ENCODE assay signal across 7 mouse cellular contexts in the genomic region with DNA sequence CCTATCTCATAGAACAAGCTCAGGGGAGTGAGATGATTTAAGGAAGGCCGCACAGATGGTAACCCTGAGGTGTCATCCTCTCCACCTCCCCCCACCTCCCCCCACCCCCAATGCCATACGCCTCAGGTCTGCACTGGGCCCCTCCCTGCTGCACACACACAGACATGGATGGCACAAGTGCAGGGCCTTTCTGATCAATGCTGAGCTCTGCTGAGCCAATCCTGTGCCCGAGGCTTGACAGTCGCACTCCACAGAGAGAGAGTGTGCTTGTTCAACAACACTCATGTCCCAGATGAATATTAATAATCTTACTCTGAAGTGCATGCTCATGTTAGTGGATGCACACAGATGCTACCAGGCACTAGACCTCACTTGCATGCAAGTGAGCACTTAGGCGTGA.
A peak's percentile ranks its signal among the peaks of the same experiment; 100 is the strongest.
DNase-seq lines count a peak whose midpoint lies in the region; ATAC-seq and TF ChIP-seq lines count a peak whose summit lies in the region.
"Not testable (repeated sequence)": the region's sequence is repeated elsewhere in the genome, so short reads cannot be mapped to it uniquely, and the experiment has no call there.

No protein-coding gene starts in this region.

- DNase-seq in cerebellum, adult 2 months; forebrain, embryonic 14.5 days (ENCODE audit: low spot score); hindbrain, postnatal 0 days (ENCODE audit: low spot score): not testable (repeated sequence)

- 0 out of 2 replicates have a peak, but pooled peaks have one; percentile 34 for ATAC-seq in forebrain, embryonic 14.5 days
- ATAC-seq in frontal cortex, adult (ENCODE audit: low TSS enrichment): 0 out of 2 replicates have a peak, but pooled peaks have one; percentile 14
- ATAC-seq in hindbrain, postnatal 0 days: peak; percentile 49; the same call in 1 of the 2 replicates
- peak; percentile 35 for ATAC-seq in midbrain, embryonic 12.5 days (ENCODE audit: low FRiP score, low read depth)
- ATAC-seq in midbrain, embryonic 15.5 days (replicated peaks): peak; percentile 41; the same call in 1 of the 2 replicates
- 0 out of 2 replicates have a peak, but pooled peaks have one; percentile 47 for ATAC-seq in neural tube, embryonic 13.5 days (ENCODE audit: low read depth)

- TF ChIP-seq POLR2A in cerebellum, adult 2 months (IDR thresholded peaks at IDR 0.05; ENCODE audit: borderline replicate concordance, insufficient read depth, low read length): not testable (repeated sequence)

- H3K36me3 ChIP-seq in forebrain, embryonic 14.5 days (ENCODE audit: control insufficient read depth, insufficient read depth, low read length); hindbrain, postnatal 0 days (ENCODE audit: insufficient read depth, low read length); midbrain, embryonic 12.5 days; midbrain, embryonic 15.5 days (replicated peaks); neural tube, embryonic 13.5 days: not testable (repeated sequence)

- H3K9me3 ChIP-seq in forebrain, embryonic 14.5 days (replicated peaks; ENCODE audit: control insufficient read depth, low read length); hindbrain, postnatal 0 days (ENCODE audit: low read length); midbrain, embryonic 12.5 days; midbrain, embryonic 15.5 days; neural tube, embryonic 13.5 days: not testable (repeated sequence)

- not testable (repeated sequence) for TF ChIP-seq CTCF in cerebellum, adult 2 months (IDR thresholded peaks at IDR 0.05; ENCODE audit: borderline replicate concordance, insufficient read depth, low read depth, low read length); hindbrain, postnatal 0 days (IDR thresholded peaks at IDR 0.05; ENCODE audit: low read depth)

- H3K4me1 ChIP-seq in cerebellum, adult 2 months (ENCODE audit: control insufficient read depth, insufficient read depth, low read length): peaks cover 33% of the 10 kb centered on the region
- H3K4me1 ChIP-seq in forebrain, embryonic 14.5 days (ENCODE audit: control insufficient read depth, insufficient read depth, low read length); hindbrain, postnatal 0 days (ENCODE audit: insufficient read depth, low read length); midbrain, embryonic 12.5 days; midbrain, embryonic 15.5 days; neural tube, embryonic 13.5 days (replicated peaks): not testable (repeated sequence)

- H3K27ac ChIP-seq in cerebellum, adult 2 months (ENCODE audit: insufficient read depth, low read length): peak overlapping the region; percentile 41; the same call in 1 of the 2 replicates
- H3K27ac ChIP-seq in forebrain, embryonic 14.5 days (ENCODE audit: low read depth, low read length); hindbrain, postnatal 0 days; midbrain, embryonic 12.5 days (replicated peaks); midbrain, embryonic 15.5 days; neural tube, embryonic 13.5 days (replicated peaks): not testable (repeated sequence)

- H3K9ac ChIP-seq in forebrain, embryonic 14.5 days (ENCODE audit: low read length); hindbrain, postnatal 0 days (replicated peaks; ENCODE audit: low read length); midbrain, embryonic 12.5 days (replicated peaks); midbrain, embryonic 15.5 days; neural tube, embryonic 13.5 days: not testable (repeated sequence)

- H3K27me3 ChIP-seq in cerebellum, adult 2 months (ENCODE audit: control insufficient read depth, insufficient read depth, low read length); forebrain, embryonic 14.5 days (replicated peaks; ENCODE audit: control insufficient read depth, insufficient read depth, low read length); hindbrain, postnatal 0 days (ENCODE audit: insufficient read depth, low read length); midbrain, embryonic 12.5 days; midbrain, embryonic 15.5 days (replicated peaks); neural tube, embryonic 13.5 days: not testable (repeated sequence)

- 40% methylated on average over 5 of the region's 5 CpGs for WGBS in cerebellum, adult 2 months
- WGBS in forebrain, embryonic 14.5 days: 74% methylated on average over 5 of the region's 5 CpGs
- WGBS in hindbrain, postnatal 0 days: 60% methylated on average over 4 of the region's 5 CpGs
- 60% methylated on average over 5 of the region's 5 CpGs for WGBS in midbrain, embryonic 12.5 days
- 60% methylated on average over 5 of the region's 5 CpGs for WGBS in midbrain, embryonic 15.5 days
- WGBS in neural tube, embryonic 13.5 days: 68% methylated on average over 5 of the region's 5 CpGs

- H3K4me3 ChIP-seq in cerebellum, adult 2 months (replicated peaks; ENCODE audit: insufficient read depth, low read depth, low read length); forebrain, embryonic 14.5 days (ENCODE audit: low read depth, low read length); hindbrain, postnatal 0 days (ENCODE audit: low read length); midbrain, embryonic 12.5 days; midbrain, embryonic 15.5 days; neural tube, embryonic 13.5 days: not testable (repeated sequence)

- H3K4me2 ChIP-seq in forebrain, embryonic 14.5 days (ENCODE audit: low read length); hindbrain, postnatal 0 days (ENCODE audit: low read depth, low read length); midbrain, embryonic 12.5 days (replicated peaks); midbrain, embryonic 15.5 days; neural tube, embryonic 13.5 days: not testable (repeated sequence)
